Mouse (Mus musculus) kidney, adult 2 months (tissue): ENCODE measurements around the gene Zscan12.

ENCODE experiments used
- CTCF ChIP-seq: fragments of 200-500 bp; conservative IDR thresholded peaks from 2 replicates; pipeline ENCODE4 v1.5.1; 2011; ENCODE audit warnings: low read depth, mild to moderate bottlenecking, control low read depth, low read length, moderate library complexity, mixed read lengths; ENCODE audit not compliant: insufficient read depth, insufficient read length
- POLR2A ChIP-seq: fragments of 200-500 bp; IDR thresholded peaks from one replicate; pipeline ENCODE4 v1.6.1; 2011; ENCODE audit warnings: low read depth, low read length, control low read depth

DNA sequence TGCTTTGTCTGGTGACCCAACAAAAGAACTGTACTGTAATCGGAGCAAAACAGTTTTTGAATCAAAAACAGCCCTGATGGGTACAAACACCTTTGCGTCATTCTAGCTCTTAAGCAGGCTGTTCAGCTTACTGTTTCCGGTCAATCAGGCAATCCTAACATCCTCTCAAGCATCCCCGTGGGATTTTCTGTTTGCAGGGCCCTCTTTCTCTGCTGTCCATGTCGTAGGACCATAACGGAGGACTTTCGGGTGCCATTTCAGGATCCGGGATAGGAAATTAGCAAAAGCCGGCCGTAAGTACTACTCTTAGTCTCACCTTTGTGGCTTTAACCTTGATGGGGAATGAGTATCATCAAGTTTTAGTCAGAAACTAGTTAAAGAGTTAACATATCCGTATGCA, 44.7 kb downstream of the Zscan12 start:
- no peak for TF ChIP-seq CTCF
- TF ChIP-seq POLR2A, result no peak
